Comparison of ENCODE assay signal across 8 mouse cellular contexts in the genomic region with DNA sequence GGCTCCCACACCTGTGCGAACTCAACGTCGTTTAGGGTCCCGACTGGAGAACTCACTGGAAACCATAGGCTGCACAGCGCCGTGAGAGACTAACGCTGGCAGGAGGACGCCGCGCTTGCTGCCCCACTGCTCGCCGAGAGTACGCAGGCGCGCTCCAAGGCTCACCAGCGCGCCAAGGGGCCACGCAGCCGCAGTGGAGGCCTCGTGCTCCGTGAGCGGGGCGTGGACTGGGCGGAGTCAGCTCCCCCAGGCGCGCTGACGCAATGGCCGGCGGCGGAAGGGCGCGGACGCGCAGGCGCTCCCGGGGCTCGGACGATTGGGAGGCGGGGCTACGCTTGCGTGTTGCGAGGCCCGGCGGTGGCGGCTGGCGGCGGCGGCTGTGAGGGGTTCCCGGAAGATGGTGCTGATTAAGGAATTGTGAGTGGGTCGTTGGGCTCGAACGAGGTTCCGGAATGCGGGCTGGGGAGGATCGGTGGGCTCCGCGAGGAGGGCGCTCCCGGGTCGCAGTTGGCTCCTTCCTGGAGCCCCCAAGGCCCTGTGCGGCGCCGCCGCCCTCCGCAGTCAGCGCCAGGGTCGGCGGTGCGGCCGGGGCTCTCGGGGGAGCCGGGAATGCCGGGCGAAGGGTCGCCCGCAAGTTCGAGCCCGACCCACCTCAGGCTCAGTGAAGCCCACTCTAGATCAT. TPM values are rescaled to one million over a fixed set of nuclear protein-coding genes. Genes with fewer than 3 reads are reported as not detected.
A peak's percentile ranks its signal among the peaks of the same experiment; 100 is the strongest.
DNase-seq lines count a peak whose midpoint lies in the region; ATAC-seq lines count a peak whose summit lies in the region.

Gene Pitpnb, plus strand, starts transcription at position 347 of the 682 bp plus-strand sequence.

- ATAC-seq in hindbrain, embryonic 11.5 days (ENCODE audit: low FRiP score), result peak; percentile 97

- H3K4me3 ChIP-seq in hindbrain, embryonic 11.5 days (ENCODE audit: low read depth, low read length), result peak within 1 kb of the TSS; percentile 96

- H3K9ac ChIP-seq in hindbrain, embryonic 11.5 days (ENCODE audit: low read depth, low read length), result peak within 1 kb of the TSS; percentile 94

- no peaks in the 10 kb centered on the region for H3K27me3 ChIP-seq in hindbrain, embryonic 11.5 days (ENCODE audit: control insufficient read depth, insufficient read depth, low read length)

- H3K4me2 ChIP-seq in hindbrain, embryonic 11.5 days (replicated peaks; ENCODE audit: low read depth, low read length), result peak within 1 kb of the TSS; percentile 86

- WGBS in hindbrain, embryonic 11.5 days, result under 1% methylated on average over 77 of the region's 78 CpGs

- H3K27ac ChIP-seq in hindbrain, embryonic 11.5 days (ENCODE audit: low read depth, low read length), result peak within 1 kb of the TSS; percentile 76

- 0 out of 2 replicates have a peak, but pooled peaks cover 3% of the 10 kb centered on the region for H3K36me3 ChIP-seq in hindbrain, embryonic 11.5 days (ENCODE audit: control insufficient read depth, insufficient read depth, low read length)

- no peaks in the 10 kb centered on the region for H3K9me3 ChIP-seq in hindbrain, embryonic 11.5 days (ENCODE audit: control insufficient read depth, low read length)

- 0 out of 2 replicates have a peak, but pooled peaks cover 2% of the 10 kb centered on the region for H3K4me1 ChIP-seq in hindbrain, embryonic 11.5 days (replicated peaks; ENCODE audit: control insufficient read depth, insufficient read depth, low read length)

- peak; percentile 99 for DNase-seq in MN1 (ENCODE audit: low spot score)
- peak; percentile 97 for DNase-seq in cerebellum, adult 9-10 months
- DNase-seq in frontal cortex, adult 2 months (ENCODE audit: extremely low spot score in 1 of 2, low spot score in 1 of 2), result peak; percentile 91 to 98
- peak; percentile 99 for DNase-seq in hindbrain, embryonic 11.5 days (ENCODE audit: low spot score)
- peak; percentile 98 to 99 for DNase-seq in layer of hippocampus, postnatal 10 days (ENCODE audit: low spot score in 2 of 2)
- DNase-seq in lung, postnatal 10 days, result peak; percentile 98
- DNase-seq in ovary, postnatal 36 days (ENCODE audit: low spot score), result peak; percentile 99
- DNase-seq in thymus, postnatal 25 days, result peak; percentile 99

RNA-seq across cellular contexts. Expression of gene Pitpnb, which starts in this region (rescaled TPM):
- 68.4 and 74.6 TPM in 2 replicates for polyA plus RNA-seq in frontal cortex, adult 2 months (2012; rRNA removed)
- polyA plus RNA-seq in hindbrain, embryonic 11.5 days (2014; fragmentation: Nextera tagmentation; extraction: Ambion mirVana), result 120 and 127 TPM in 2 replicates
- 10 to 100 TPM; 68.3 to 73.7 TPM for total RNA-seq in layer of hippocampus, postnatal 10 days (2021)

Comparison
In these comparisons a context has a peak if more than half of its experiments do, and no peak if none do; other contexts are left out.
1. Peak in every context shown above with its lines: DNase-seq, ATAC-seq, H3K4me3 ChIP-seq and H3K27ac ChIP-seq.